In the genomic region with DNA sequence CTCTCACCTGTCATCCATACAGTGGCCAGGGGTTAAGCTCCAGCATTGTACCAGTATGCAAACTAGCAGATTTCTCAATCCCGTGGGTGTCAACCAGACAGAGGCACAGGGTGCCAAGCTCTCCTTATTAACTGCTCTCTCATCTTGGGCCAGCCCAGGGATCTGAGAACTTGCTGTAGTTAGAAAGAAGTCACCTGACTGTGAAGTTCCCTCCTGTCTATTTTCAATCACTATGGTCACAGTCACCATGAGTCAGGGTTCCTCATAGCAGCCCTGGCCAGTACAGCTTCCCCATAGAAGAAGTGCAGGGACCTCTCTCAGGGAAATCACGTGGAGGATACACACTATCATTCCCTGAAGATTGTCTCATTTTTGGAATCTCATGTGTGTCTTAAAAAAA, we compare ENCODE assay signal across 9 mouse cellular contexts.
DNase-seq lines count a peak whose midpoint lies in the region; ATAC-seq lines count a peak whose summit lies in the region.
"Had no signal": no experiment of that assay in that cellular context is flagged by ENCODE, and none has a peak within 500 bp of the region (broad histone marks: within the 10 kb centered on the region; RNA-seq: fewer than 3 reads in every experiment).

No protein-coding gene starts in this region.

- no peaks in the 10 kb centered on the region for H3K9me3 ChIP-seq in kidney, embryonic 14.5 days (ENCODE audit: control insufficient read depth, low read length)
- no peaks in the 10 kb centered on the region for H3K9me3 ChIP-seq in liver, embryonic 12.5 days (replicated peaks)
- no peaks in the 10 kb centered on the region for H3K9me3 ChIP-seq in limb, embryonic 10.5 days (replicated peaks)
- H3K9me3 ChIP-seq: forebrain, embryonic 10.5 days had no signal

- no peak overlapping the region for H3K9ac ChIP-seq in kidney, embryonic 14.5 days (ENCODE audit: low read depth, low read length)
- H3K9ac ChIP-seq in liver, embryonic 12.5 days = no peak overlapping the region

- H3K4me2 ChIP-seq in kidney, embryonic 14.5 days (replicated peaks; ENCODE audit: low read depth, low read length) = no peak overlapping the region
- no peak overlapping the region for H3K4me2 ChIP-seq in liver, embryonic 12.5 days

- 59% methylated on average over 2 of the region's 2 CpGs for WGBS in kidney, embryonic 14.5 days
- WGBS in liver, embryonic 12.5 days (ENCODE audit: insufficient replicate concordance) = 33% methylated on average over 2 of the region's 2 CpGs
- WGBS in limb, embryonic 10.5 days = 69% methylated on average over 2 of the region's 2 CpGs

- no peak for ATAC-seq in kidney, embryonic 14.5 days (ENCODE audit: low FRiP score, low TSS enrichment)
- peak; percentile 67 for ATAC-seq in liver, embryonic 12.5 days

- no peaks in the 10 kb centered on the region for H3K36me3 ChIP-seq in kidney, embryonic 14.5 days (ENCODE audit: control insufficient read depth, insufficient read depth, low read length)
- peaks cover 12% of the 10 kb centered on the region for H3K36me3 ChIP-seq in liver, embryonic 12.5 days
- no peaks in the 10 kb centered on the region for H3K36me3 ChIP-seq in limb, embryonic 10.5 days
- H3K36me3 ChIP-seq: forebrain, embryonic 10.5 days had no signal

- peak; percentile 62 for DNase-seq in kidney, adult 11 months
- peak; percentile 29 to 37 for DNase-seq in B cell, adult 2 months
- DNase-seq in adrenal gland, postnatal 10 days = peak; percentile 36
- DNase-seq in limb, embryonic 10.5 days (ENCODE audit: low spot score) = no peak
- no peak for DNase-seq in frontal cortex, postnatal 14 days (ENCODE audit: low spot score in 2 of 2)
- no peak for DNase-seq in T-cell, adult 2 months (ENCODE audit: low spot score)

- peaks cover 25% of the 10 kb centered on the region for H3K4me1 ChIP-seq in kidney, embryonic 14.5 days (ENCODE audit: control insufficient read depth, insufficient read depth, low read length)
- H3K4me1 ChIP-seq in liver, embryonic 12.5 days = peaks cover 85% of the 10 kb centered on the region
- H3K4me1 ChIP-seq in limb, embryonic 10.5 days = peaks cover 61% of the 10 kb centered on the region

- no peaks in the 10 kb centered on the region for H3K27me3 ChIP-seq in kidney, embryonic 14.5 days (ENCODE audit: control insufficient read depth, insufficient read depth, low read length)
- H3K27me3 ChIP-seq in liver, embryonic 12.5 days (replicated peaks) = no peaks in the 10 kb centered on the region
- no peaks in the 10 kb centered on the region for H3K27me3 ChIP-seq in limb, embryonic 10.5 days (ENCODE audit: low read depth, poor library complexity, severe bottlenecking)

- no peak overlapping the region for H3K27ac ChIP-seq in kidney, embryonic 14.5 days (ENCODE audit: low read depth, low read length)
- peak overlapping the region; percentile 58 for H3K27ac ChIP-seq in liver, embryonic 12.5 days
- H3K27ac ChIP-seq in limb, embryonic 10.5 days = no peak overlapping the region
- H3K27ac ChIP-seq: forebrain, embryonic 10.5 days had no signal

- no peak overlapping the region for H3K4me3 ChIP-seq in kidney, embryonic 14.5 days (ENCODE audit: low read length)
- H3K4me3 ChIP-seq in liver, embryonic 12.5 days = no peak overlapping the region
- H3K4me3 ChIP-seq in limb, embryonic 10.5 days = no peak overlapping the region
- H3K4me3 ChIP-seq: forebrain, embryonic 10.5 days had no signal

Comparison
In these comparisons a context has a peak if more than half of its experiments do, and no peak if none do; other contexts are left out.
1. DNase-seq: peak in kidney, adult 11 months (single experiment), B cell, adult 2 months (2 of 2) and adrenal gland, postnatal 10 days (single experiment); none in limb, embryonic 10.5 days (single experiment), frontal cortex, postnatal 14 days (0 of 2) and T-cell, adult 2 months (single experiment).